Mouse (Mus musculus) stomach, postnatal 0 days (tissue): ENCODE results near the gene Mxd1.

Experiments
- CTCF ChIP-seq: IDR thresholded peaks from 2 replicates; pipeline ENCODE4 v1.5.1; 2016; ENCODE audit warnings: antibody characterized with exemption, low read depth, mild to moderate bottlenecking, moderate library complexity
- EP300 ChIP-seq: optimal IDR thresholded peaks from 2 replicates; pipeline ENCODE3; 2016; ENCODE audit warnings: antibody characterized with exemption

DNA sequence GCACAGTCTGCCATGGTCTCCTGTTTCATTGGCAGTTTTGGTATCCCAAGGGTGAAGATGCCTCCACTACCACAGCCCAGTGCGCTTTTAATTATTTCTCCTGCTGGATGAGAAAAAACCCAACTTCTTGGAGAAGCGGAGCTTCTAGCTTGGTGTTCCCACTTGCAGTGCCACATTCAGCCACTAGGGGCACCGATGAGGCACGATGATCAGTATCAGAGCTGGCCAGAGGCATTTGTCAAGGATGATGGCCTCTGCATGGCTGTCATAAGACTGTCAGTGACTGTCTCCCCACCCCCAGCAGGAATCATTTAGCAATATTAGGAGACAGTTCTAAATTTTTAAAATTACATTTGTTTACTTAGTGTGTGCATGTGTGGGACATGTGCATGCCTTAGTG, 69.8 kb downstream of the Mxd1 start:
- TF ChIP-seq CTCF = peak; percentile 93
- no peak for TF ChIP-seq EP300
